Mouse (Mus musculus) forebrain, embryonic 14.5 days (tissue): ENCODE data around the gene Rbfox3. TPM values are rescaled to one million over a fixed set of nuclear protein-coding genes. Genes with fewer than 3 reads are reported as not detected.
A peak's percentile ranks its signal among the peaks of the same experiment; 100 is the strongest.

Experiments
- ATAC-seq: fragments of 200-750 bp; cut with Nextera tagmentation; 2 replicates; pipeline ENCODE4 v1.8.0; 2017; ENCODE audit warnings: mild to moderate bottlenecking, moderate library complexity
- DNase-seq: peaks from one replicate; pipeline ENCODE4 v3.0.0-alpha.2; 2015; ENCODE audit warnings: low spot score
- H3K27ac ChIP-seq: fragments of 300-500 bp; sonication (generic); 2 replicates; pipeline ENCODE4 v1.5.1; 2014; ENCODE audit warnings: low read depth, mild to moderate bottlenecking, control low read depth, low read length, moderate library complexity
- H3K27me3 ChIP-seq: fragments of 300-500 bp; sonication (generic); replicated peaks from 2 replicates; pipeline ENCODE4 v1.6.1; 2014; ENCODE audit warnings: low read length, control low read depth, mixed read lengths; ENCODE audit not compliant: control insufficient read depth, insufficient read depth
- H3K36me3 ChIP-seq: fragments of 300-500 bp; sonication (generic); 2 replicates; pipeline ENCODE4 v1.6.1; 2014; ENCODE audit warnings: low read length, control low read depth; ENCODE audit not compliant: control insufficient read depth, insufficient read depth
- H3K4me1 ChIP-seq: fragments of 300-500 bp; sonication (generic); 2 replicates; pipeline ENCODE4 v1.6.1; 2014; ENCODE audit warnings: antibody characterized with exemption, low read length, control low read depth; ENCODE audit not compliant: control insufficient read depth, insufficient read depth
- H3K4me2 ChIP-seq: fragments of 300-500 bp; sonication (generic); 2 replicates; pipeline ENCODE4 v1.6.1; 2014; ENCODE audit warnings: mild to moderate bottlenecking, control low read depth, low read length
- H3K4me3 ChIP-seq: fragments of 300-500 bp; sonication (generic); 2 replicates; pipeline ENCODE4 v1.5.1; 2014; ENCODE audit warnings: low read depth, low read length, control low read depth
- H3K9ac ChIP-seq: fragments of 300-500 bp; sonication (generic); 2 replicates; pipeline ENCODE4 v1.6.1; 2014; ENCODE audit warnings: mild to moderate bottlenecking, low read length, control low read depth, moderate library complexity
- H3K9me3 ChIP-seq: fragments of 300-500 bp; sonication (generic); replicated peaks from 2 replicates; pipeline ENCODE4 v1.6.1; 2016; ENCODE audit warnings: low read length, control low read depth, mixed read lengths; ENCODE audit not compliant: control insufficient read depth
- WGBS: fragments of 180-500 bp; shearing (Covaris S2); extraction: QIAGEN DNeasy Blood & Tissue Kit; methylation state at CpG from one replicate; pipeline ENCODE4 v1.1.7; 2014; 5-methylcytosine and 5-hydroxymethylcytosine counted together
- polyA plus RNA-seq: library from polyadenylated mRNA; unstranded; fragments of >200 nt; fragmentation: Nextera tagmentation; extraction: Ambion mirVana; gene quantifications from 2 replicates; pipeline ENCODE4 v1.2.1, GENCODE M21; 2014

The Rbfox3 gene
- polyA plus RNA-seq, 1 experiment from 2014 or later = 28.2 TPM

- DNase-seq (no peak), ATAC-seq (no peak)
These were observed 365.7 kb downstream of the Rbfox3 start for GRCm38 (mm10) chr11:118545690-118546089.

DNA sequence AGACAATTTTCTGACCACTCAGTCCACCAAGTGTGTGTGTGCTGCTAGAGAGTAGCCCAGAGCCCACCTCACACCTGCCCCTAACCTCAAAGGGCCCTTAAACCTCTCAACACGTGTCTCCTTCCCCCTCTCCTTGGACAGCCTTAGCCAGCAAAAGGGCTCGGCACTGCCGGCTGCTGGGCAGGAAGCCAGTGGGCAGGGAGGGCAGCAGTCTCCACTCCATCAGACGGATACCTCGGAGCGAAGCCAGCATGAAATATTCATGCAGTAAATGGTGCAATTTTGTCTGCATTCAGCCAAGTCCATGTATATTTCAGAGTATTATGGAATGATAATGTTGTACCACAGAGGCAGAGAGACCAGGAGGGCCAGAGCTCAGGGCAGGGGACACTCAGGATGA is 366.8 kb downstream of the Rbfox3 start:
- WGBS = 57% methylated on average over 6 of the region's 6 CpGs
- H3K9ac ChIP-seq = no peak overlapping the region
- H3K4me2 ChIP-seq = no peak overlapping the region
- DNase-seq (no peak), ATAC-seq (no peak)
- no peaks in the 10 kb centered on the region for H3K4me1 ChIP-seq
- no peaks in the 10 kb centered on the region for H3K9me3 ChIP-seq
- H3K36me3 ChIP-seq = no peaks in the 10 kb centered on the region
- no peak overlapping the region for H3K27ac ChIP-seq
- H3K4me3 ChIP-seq = no peak overlapping the region
- no peaks in the 10 kb centered on the region for H3K27me3 ChIP-seq

More at GRCm38 (mm10) chr11:118545690-118546089, 365.7 kb downstream of the Rbfox3 start:
- Histone ChIP-seq H3K36me3 (no peaks in the 10 kb centered on the region), H3K9me3 (no peaks in the 10 kb centered on the region), H3K4me1 (no peaks in the 10 kb centered on the region; the same call in 1 of the 2 replicates), H3K4me3 (no peak overlapping the region), H3K27ac (no peak overlapping the region), H3K27me3 (no peaks in the 10 kb centered on the region), H3K9ac (no peak overlapping the region), H3K4me2 (no peak overlapping the region)
- 34% methylated on average over 4 of the region's 4 CpGs for WGBS

DNA sequence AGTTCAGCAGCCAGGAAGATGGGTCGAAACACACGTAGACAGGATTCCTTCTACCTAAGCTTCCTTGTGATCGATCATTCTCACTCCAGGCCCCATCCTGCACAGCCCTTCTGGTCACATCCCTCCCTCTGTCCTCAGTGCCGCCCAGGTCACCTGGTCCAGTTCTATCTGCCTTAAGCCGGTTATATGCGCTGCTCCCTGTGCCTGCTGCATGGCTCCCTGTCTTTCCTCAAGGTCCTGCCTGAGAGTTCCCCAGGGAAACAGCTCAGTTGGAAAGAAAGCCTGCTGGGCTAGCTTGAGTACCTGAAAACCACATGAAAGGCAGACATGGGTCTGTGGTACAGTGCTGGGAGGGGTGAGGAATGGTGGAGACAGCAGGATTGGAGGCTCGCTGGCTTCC is 368.5 kb downstream of the Rbfox3 start:
- H3K4me2 ChIP-seq = no peak overlapping the region
- H3K4me3 ChIP-seq = no peak overlapping the region
- H3K9me3 ChIP-seq = no peaks in the 10 kb centered on the region
- no peaks in the 10 kb centered on the region for H3K27me3 ChIP-seq
- H3K36me3 ChIP-seq = no peaks in the 10 kb centered on the region
- ATAC-seq (no peak), DNase-seq (no peak)
- no peak overlapping the region for H3K27ac ChIP-seq
- H3K9ac ChIP-seq = no peak overlapping the region
- H3K4me1 ChIP-seq = no peaks in the 10 kb centered on the region
- WGBS = 84% methylated on average over 7 of the region's 7 CpGs

GRCm38 (mm10) chr11:118540411-118541026 is 370.9 kb downstream of the Rbfox3 start:
- H3K4me1 ChIP-seq = no peaks in the 10 kb centered on the region
- 73% methylated on average over 12 of the region's 12 CpGs for WGBS
- no peaks in the 10 kb centered on the region for H3K27me3 ChIP-seq
- DNase-seq (no peak), ATAC-seq (no peak)
- H3K27ac ChIP-seq = no peak overlapping the region
- H3K36me3 ChIP-seq = no peaks in the 10 kb centered on the region
- no peaks in the 10 kb centered on the region for H3K9me3 ChIP-seq
- no peak overlapping the region for H3K4me3 ChIP-seq
- no peak overlapping the region for H3K4me2 ChIP-seq
- no peak overlapping the region for H3K9ac ChIP-seq

- Histone ChIP-seq H3K36me3 (no peaks in the 10 kb centered on the region), H3K4me2 (no peak overlapping the region), H3K27ac (no peak overlapping the region), H3K4me3 (no peak overlapping the region), H3K4me1 (no peaks in the 10 kb centered on the region), H3K9me3 (no peaks in the 10 kb centered on the region), H3K9ac (no peak overlapping the region), H3K27me3 (no peaks in the 10 kb centered on the region)
- DNase-seq (no peak), ATAC-seq (no peak)
- 66% methylated on average over 11 of the region's 11 CpGs for WGBS
These were observed 373.4 kb downstream of the Rbfox3 start for GRCm38 (mm10) chr11:118538008-118538407.

GRCm38 (mm10) chr11:118534382-118535092 is 376.9 kb downstream of the Rbfox3 start:
- Histone ChIP-seq H3K27me3 (no peaks in the 10 kb centered on the region), H3K36me3 (no peaks in the 10 kb centered on the region), H3K4me2 (no peak overlapping the region), H3K4me3 (no peak overlapping the region), H3K9ac (no peak overlapping the region; the same call in 1 of the 2 replicates), H3K27ac (no peak overlapping the region), H3K4me1 (peaks cover 10% of the 10 kb centered on the region; the same call in 1 of the 2 replicates), H3K9me3 (no peaks in the 10 kb centered on the region)
- 33% methylated on average over 18 of the region's 18 CpGs for WGBS
- DNase-seq (peak; percentile 60), ATAC-seq (no peak)

GRCm38 (mm10) chr11:118530313-118530712 is 381.1 kb downstream of the Rbfox3 start:
- H3K4me2 ChIP-seq = no peak overlapping the region
- peaks cover 10% of the 10 kb centered on the region; the same call in 1 of the 2 replicates for H3K4me1 ChIP-seq
- WGBS = 36% methylated on average over 8 of the region's 8 CpGs
- no peak for ATAC-seq
- DNase-seq = peak; percentile 39
- no peak overlapping the region; the same call in 1 of the 2 replicates for H3K9ac ChIP-seq
- no peaks in the 10 kb centered on the region for H3K27me3 ChIP-seq
- no peaks in the 10 kb centered on the region for H3K9me3 ChIP-seq
- no peak overlapping the region for H3K4me3 ChIP-seq
- no peak overlapping the region for H3K27ac ChIP-seq
- no peaks in the 10 kb centered on the region for H3K36me3 ChIP-seq

GRCm38 (mm10) chr11:118528761-118529160 is 382.6 kb downstream of the Rbfox3 start:
- 86% methylated on average over 9 of the region's 9 CpGs for WGBS
- no peaks in the 10 kb centered on the region for H3K27me3 ChIP-seq
- H3K4me2 ChIP-seq = no peak overlapping the region
- no peaks in the 10 kb centered on the region for H3K9me3 ChIP-seq
- DNase-seq (no peak), ATAC-seq (no peak)
- H3K36me3 ChIP-seq = no peaks in the 10 kb centered on the region
- H3K27ac ChIP-seq = no peak overlapping the region
- H3K9ac ChIP-seq = no peak overlapping the region
- no peak overlapping the region for H3K4me3 ChIP-seq
- peaks cover 10% of the 10 kb centered on the region; the same call in 1 of the 2 replicates for H3K4me1 ChIP-seq

DNA sequence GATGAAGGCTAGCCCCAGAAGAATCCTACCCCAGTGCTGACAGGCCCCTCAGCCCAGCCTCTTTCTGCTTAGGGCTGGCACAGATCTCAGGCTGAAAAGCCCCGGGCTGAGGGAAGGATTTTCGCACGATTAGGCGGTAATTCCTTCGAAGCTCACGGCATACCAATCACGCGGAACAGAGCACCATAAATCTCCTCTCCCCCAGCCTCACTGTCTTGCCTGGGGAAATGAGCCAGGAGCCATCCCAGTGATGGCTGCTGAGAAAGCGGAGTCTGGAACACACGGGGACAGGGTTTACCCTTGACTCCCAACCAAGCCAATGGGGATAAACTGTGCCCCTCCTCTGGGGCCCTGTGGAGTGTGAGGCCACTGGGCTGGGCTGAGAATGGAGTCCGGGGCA is 386.3 kb downstream of the Rbfox3 start:
- no peaks in the 10 kb centered on the region for H3K9me3 ChIP-seq
- H3K27ac ChIP-seq = no peak overlapping the region
- H3K27me3 ChIP-seq = no peaks in the 10 kb centered on the region
- no peak overlapping the region for H3K9ac ChIP-seq
- ATAC-seq (no peak), DNase-seq (no peak)
- no peak overlapping the region for H3K4me3 ChIP-seq
- WGBS = 37% methylated on average over 11 of the region's 11 CpGs
- no peaks in the 10 kb centered on the region for H3K36me3 ChIP-seq
- H3K4me1 ChIP-seq = peaks cover under 1% of the 10 kb centered on the region; the same call in 1 of the 2 replicates
- no peak overlapping the region for H3K4me2 ChIP-seq
